Mouse (Mus musculus): ENCODE results near the gene Kcnb1.
"Not testable (repeated sequence)": the region's sequence is repeated elsewhere in the genome, so short reads cannot be mapped to it uniquely, and the experiment has no call there.

Gene Kcnb1

GRCm38 (mm10) chr2:167204686-167205085 is 14.7 kb upstream of the Kcnb1 start:
- not testable (repeated sequence) for DNase-seq (ENCODE audit: low read depth, low spot score)

- no peak for DNase-seq (ENCODE audit: low read depth, low spot score)
Observed at GRCm38 (mm10) chr2:167203505-167204166, 13.7 kb upstream of the Kcnb1 start.

GRCm38 (mm10) chr2:167201463-167202291 is 11.7 kb upstream of the Kcnb1 start:
- no peak for DNase-seq (ENCODE audit: low read depth, low spot score)

GRCm38 (mm10) chr2:167198660-167199427 is 8.9 kb upstream of the Kcnb1 start:
- DNase-seq (ENCODE audit: low read depth, low spot score), result no peak

GRCm38 (mm10) chr2:167193361-167193760 is 3.4 kb upstream of the Kcnb1 start:
- DNase-seq (ENCODE audit: low read depth, low spot score), result no peak

- DNase-seq (ENCODE audit: low read depth, low spot score), result no peak
Observed at GRCm38 (mm10) chr2:167189291-167190075, 472 bp downstream of the Kcnb1 start.

- no peak for DNase-seq (ENCODE audit: low read depth, low spot score)
Observed at GRCm38 (mm10) chr2:167188315-167189207, 1.4 kb downstream of the Kcnb1 start.

- no peak for DNase-seq (ENCODE audit: low read depth, low spot score)
Observed at GRCm38 (mm10) chr2:167187119-167187518, 2.8 kb downstream of the Kcnb1 start.

- DNase-seq (ENCODE audit: low read depth, low spot score), result no peak
Observed at GRCm38 (mm10) chr2:167186544-167186943, 3.4 kb downstream of the Kcnb1 start.

- DNase-seq (ENCODE audit: low read depth, low spot score), result no peak
Observed at GRCm38 (mm10) chr2:167186003-167186402, 4.0 kb downstream of the Kcnb1 start.

- DNase-seq (ENCODE audit: low read depth, low spot score), result no peak
Observed at GRCm38 (mm10) chr2:167185432-167185831, 4.5 kb downstream of the Kcnb1 start.

GRCm38 (mm10) chr2:167181662-167182389 is 8.1 kb downstream of the Kcnb1 start:
- no peak for DNase-seq (ENCODE audit: low read depth, low spot score)

- DNase-seq (ENCODE audit: low read depth, low spot score), result no peak
Observed at GRCm38 (mm10) chr2:167181096-167181495, 8.9 kb downstream of the Kcnb1 start.

GRCm38 (mm10) chr2:167179301-167179700 is 10.7 kb downstream of the Kcnb1 start:
- no peak for DNase-seq (ENCODE audit: low read depth, low spot score)

GRCm38 (mm10) chr2:167177231-167177641 is 12.7 kb downstream of the Kcnb1 start:
- DNase-seq (ENCODE audit: low read depth, low spot score), result no peak

GRCm38 (mm10) chr2:167175284-167175683 is 14.7 kb downstream of the Kcnb1 start:
- DNase-seq (ENCODE audit: low read depth, low spot score), result no peak

- no peak for DNase-seq (ENCODE audit: low read depth, low spot score)
Observed at GRCm38 (mm10) chr2:167173051-167173875, 16.7 kb downstream of the Kcnb1 start.

GRCm38 (mm10) chr2:167167515-167168212 is 22.3 kb downstream of the Kcnb1 start:
- DNase-seq (ENCODE audit: low read depth, low spot score), result no peak
